Mouse (Mus musculus) hindbrain, embryonic 16.5 days (tissue): ENCODE results near the gene Dpysl5. TPM values are rescaled to one million over a fixed set of nuclear protein-coding genes. Genes with fewer than 3 reads are reported as not detected.

Experiments used
- ATAC-seq: fragments of 200-750 bp; cut with Nextera tagmentation; 2 replicates; pipeline ENCODE4 v1.8.0; 2017; ENCODE audit warnings: moderate TSS enrichment, moderate library complexity
- H3K27ac ChIP-seq: fragments of 300-500 bp; sonication (generic); 2 replicates; pipeline ENCODE4 v1.5.1; 2014; ENCODE audit warnings: low read depth, mild to moderate bottlenecking, control low read depth, low read length, moderate library complexity
- H3K27me3 ChIP-seq: fragments of 300-500 bp; sonication (generic); replicated peaks from 2 replicates; pipeline ENCODE4 v1.6.1; 2014; ENCODE audit warnings: low read length; ENCODE audit not compliant: control insufficient read depth, insufficient read depth
- H3K36me3 ChIP-seq: fragments of 300-500 bp; sonication (generic); 2 replicates; pipeline ENCODE4 v1.6.1; 2014; ENCODE audit warnings: mild to moderate bottlenecking, low read length, moderate library complexity, mixed read lengths; ENCODE audit not compliant: control insufficient read depth, insufficient read depth
- H3K4me1 ChIP-seq: fragments of 300-500 bp; sonication (generic); 2 replicates; pipeline ENCODE4 v1.6.1; 2014; ENCODE audit warnings: low read depth, low read length; ENCODE audit not compliant: control insufficient read depth, insufficient read depth
- H3K4me2 ChIP-seq: fragments of 300-500 bp; sonication (generic); 2 replicates; pipeline ENCODE4 v1.6.1; 2014; ENCODE audit warnings: mild to moderate bottlenecking, low read length, control low read depth, moderate library complexity
- H3K4me3 ChIP-seq: fragments of 300-500 bp; sonication (generic); 2 replicates; pipeline ENCODE4 v1.5.1; 2014; ENCODE audit warnings: mild to moderate bottlenecking, low read length, control low read depth, moderate library complexity
- H3K9ac ChIP-seq: fragments of 300-500 bp; sonication (generic); 2 replicates; pipeline ENCODE4 v1.6.1; 2014; ENCODE audit warnings: low read depth, mild to moderate bottlenecking, control low read depth, low read length, moderate library complexity
- H3K9me3 ChIP-seq: fragments of 300-500 bp; sonication (generic); 2 replicates; pipeline ENCODE4 v1.6.1; 2014; ENCODE audit warnings: mild to moderate bottlenecking, low read length, moderate library complexity; ENCODE audit not compliant: control insufficient read depth
- WGBS: fragments of 180-500 bp; shearing (Covaris S2); extraction: QIAGEN DNeasy Blood & Tissue Kit; methylation state at CpG from one replicate; pipeline ENCODE4 v1.1.7; 2014; 5-methylcytosine and 5-hydroxymethylcytosine counted together
- polyA plus RNA-seq: library from polyadenylated mRNA; unstranded; fragments of >200 nt; fragmentation: Nextera tagmentation; extraction: Ambion mirVana; gene quantifications from 2 replicates; pipeline ENCODE4 v1.2.1, GENCODE M21; 2015

Gene Dpysl5
- polyA plus RNA-seq, 1 experiment from 2014 or later: 200 TPM

GRCm38 (mm10) chr5:30749582-30750311 lies 38.4 kb downstream of the Dpysl5 start:
- H3K4me2 ChIP-seq: no peak overlapping the region
- no peak overlapping the region for H3K27ac ChIP-seq
- H3K36me3 ChIP-seq: peaks cover 17% of the 10 kb centered on the region
- WGBS: 41% methylated on average over 12 of the region's 12 CpGs
- H3K9ac ChIP-seq: no peak overlapping the region
- no peaks in the 10 kb centered on the region for H3K9me3 ChIP-seq
- peak; percentile 66 for ATAC-seq
- no peak overlapping the region for H3K4me3 ChIP-seq
- H3K27me3 ChIP-seq: no peaks in the 10 kb centered on the region
- H3K4me1 ChIP-seq: peaks cover 3% of the 10 kb centered on the region; the same call in 1 of the 2 replicates

- peaks cover 18% of the 10 kb centered on the region for H3K36me3 ChIP-seq
- no peak overlapping the region for H3K27ac ChIP-seq
- 77% methylated on average over 5 of the region's 5 CpGs for WGBS
Observed at GRCm38 (mm10) chr5:30751071-30751470, 39.7 kb downstream of the Dpysl5 start.

GRCm38 (mm10) chr5:30753128-30753527 lies 41.8 kb downstream of the Dpysl5 start:
- no peak overlapping the region for H3K9ac ChIP-seq
- no peaks in the 10 kb centered on the region for H3K9me3 ChIP-seq
- WGBS: 60% methylated on average over 4 of the region's 4 CpGs
- no peak overlapping the region for H3K4me2 ChIP-seq
- H3K4me1 ChIP-seq: peaks cover 3% of the 10 kb centered on the region; the same call in 1 of the 2 replicates
- H3K27me3 ChIP-seq: no peaks in the 10 kb centered on the region
- H3K36me3 ChIP-seq: peaks cover 11% of the 10 kb centered on the region
- H3K4me3 ChIP-seq: no peak overlapping the region
- no peak overlapping the region for H3K27ac ChIP-seq
- no peak for ATAC-seq

More at GRCm38 (mm10) chr5:30751071-30751470, 39.7 kb downstream of the Dpysl5 start:
- peaks cover 3% of the 10 kb centered on the region; the same call in 1 of the 2 replicates for H3K4me1 ChIP-seq
- no peaks in the 10 kb centered on the region for H3K9me3 ChIP-seq
- H3K4me3 ChIP-seq: no peak overlapping the region
- no peak for ATAC-seq
- no peaks in the 10 kb centered on the region for H3K27me3 ChIP-seq
- no peak overlapping the region for H3K9ac ChIP-seq
- H3K4me2 ChIP-seq: no peak overlapping the region

GRCm38 (mm10) chr5:30755215-30755614 lies 43.9 kb downstream of the Dpysl5 start:
- 78% methylated on average over 5 of the region's 5 CpGs for WGBS
- no peaks in the 10 kb centered on the region for H3K27me3 ChIP-seq
- H3K36me3 ChIP-seq: peaks cover 11% of the 10 kb centered on the region
- H3K9ac ChIP-seq: no peak overlapping the region
- ATAC-seq: no peak
- peaks cover under 1% of the 10 kb centered on the region; the same call in 1 of the 2 replicates for H3K4me1 ChIP-seq
- H3K4me3 ChIP-seq: no peak overlapping the region
- H3K27ac ChIP-seq: no peak overlapping the region; the same call in 1 of the 2 replicates
- no peaks in the 10 kb centered on the region for H3K9me3 ChIP-seq
- no peak overlapping the region for H3K4me2 ChIP-seq

GRCm38 (mm10) chr5:30762815-30763510 lies 51.6 kb downstream of the Dpysl5 start:
- peak overlapping the region; percentile 22 for H3K4me2 ChIP-seq
- 18% methylated on average over 14 of the region's 14 CpGs for WGBS
- peaks cover 40% of the 10 kb centered on the region for H3K4me1 ChIP-seq
- no peak overlapping the region for H3K9ac ChIP-seq
- ATAC-seq: peak; percentile 83
- no peaks in the 10 kb centered on the region for H3K27me3 ChIP-seq
- no peaks in the 10 kb centered on the region for H3K9me3 ChIP-seq
- no peak overlapping the region for H3K4me3 ChIP-seq
- H3K36me3 ChIP-seq: 0 out of 2 replicates have a peak, but pooled peaks cover 2% of the 10 kb centered on the region
- H3K27ac ChIP-seq: peak overlapping the region; percentile 74

GRCm38 (mm10) chr5:30763511-30763830 lies 52.1 kb downstream of the Dpysl5 start:
- 20% methylated on average over 5 of the region's 5 CpGs for WGBS
- peak overlapping the region; percentile 74 for H3K27ac ChIP-seq
- H3K4me2 ChIP-seq: peak overlapping the region; percentile 9; the same call in 1 of the 2 replicates
- H3K9me3 ChIP-seq: no peaks in the 10 kb centered on the region
- H3K9ac ChIP-seq: peak overlapping the region; percentile 32; the same call in 1 of the 2 replicates
- 0 out of 2 replicates have a peak, but pooled peaks cover 2% of the 10 kb centered on the region for H3K36me3 ChIP-seq
- H3K4me1 ChIP-seq: peaks cover 45% of the 10 kb centered on the region
- H3K4me3 ChIP-seq: no peak overlapping the region
- ATAC-seq: no peak; the same call in 1 of the 2 replicates
- H3K27me3 ChIP-seq: no peaks in the 10 kb centered on the region

GRCm38 (mm10) chr5:30765596-30766370 lies 54.4 kb downstream of the Dpysl5 start:
- 0 out of 2 replicates have a peak, but pooled peaks cover 2% of the 10 kb centered on the region for H3K36me3 ChIP-seq
- no peak overlapping the region for H3K4me3 ChIP-seq
- ATAC-seq: peak; percentile 53
- H3K27me3 ChIP-seq: no peaks in the 10 kb centered on the region
- H3K9me3 ChIP-seq: no peaks in the 10 kb centered on the region
- WGBS: 53% methylated on average over 12 of the region's 12 CpGs
- H3K9ac ChIP-seq: no peak overlapping the region
- H3K4me1 ChIP-seq: peaks cover 53% of the 10 kb centered on the region
- no peak overlapping the region for H3K4me2 ChIP-seq
- peak overlapping the region; percentile 64 for H3K27ac ChIP-seq

- no peak for ATAC-seq
Observed at GRCm38 (mm10) chr5:30768082-30768481, 56.7 kb downstream of the Dpysl5 start.

More at GRCm38 (mm10) chr5:30768082-30768481, 56.7 kb downstream of the Dpysl5 start:
- H3K27ac ChIP-seq: peak overlapping the region; percentile 61
- H3K4me1 ChIP-seq: peaks cover 47% of the 10 kb centered on the region
- no peak overlapping the region for H3K4me2 ChIP-seq
- H3K4me3 ChIP-seq: no peak overlapping the region
- no peaks in the 10 kb centered on the region for H3K27me3 ChIP-seq
- 47% methylated on average over 4 of the region's 4 CpGs for WGBS
- H3K36me3 ChIP-seq: no peaks in the 10 kb centered on the region
- H3K9me3 ChIP-seq: no peaks in the 10 kb centered on the region
- H3K9ac ChIP-seq: no peak overlapping the region
